Mouse (Mus musculus) lung, adult 2 months (tissue): Measurements from ENCODE around the gene Ccdc191.

Experiments
- CTCF ChIP-seq: fragments of 200-500 bp; IDR thresholded peaks from 2 replicates; pipeline ENCODE4 v1.5.1; 2011; ENCODE audit warnings: mild to moderate bottlenecking, low read length, control low read depth; ENCODE audit not compliant: insufficient read depth
- POLR2A ChIP-seq: fragments of 200-500 bp; IDR thresholded peaks from 2 replicates; pipeline ENCODE4 v1.6.1; 2011; ENCODE audit warnings: low read depth, mild to moderate bottlenecking, control low read depth, low read length, borderline replicate concordance; ENCODE audit errors: extremely low read depth

- no peak for TF ChIP-seq CTCF
- no peak for TF ChIP-seq POLR2A
These were observed 36.2 kb downstream of the Ccdc191 start for GRCm38 (mm10) chr16:43925846-43926245.
